Mouse (Mus musculus) gonadal fat pad, adult 2 months (tissue): ENCODE results near the gene Cachd1. TPM values are rescaled to one million over a fixed set of nuclear protein-coding genes. Genes with fewer than 3 reads are reported as not detected.

ENCODE experiments used
- DNase-seq: peaks from one replicate; pipeline ENCODE4 v3.0.0-alpha.2; 2012; ENCODE audit warnings: low read depth
- polyA plus RNA-seq: library from polyadenylated mRNA; depleted of rRNA; stranded (reverse); fragments of >200 nt; gene quantifications from 2 replicates; pipeline ENCODE4 v1.2.3, GENCODE M21; 2012

The Cachd1 gene
- polyA plus RNA-seq, 1 experiment, result 81.0 TPM

GRCm38 (mm10) chr4:100790176-100790575 is 13.7 kb downstream of the Cachd1 start:
- no peak for DNase-seq

- no peak for DNase-seq
These were observed 16.7 kb downstream of the Cachd1 start for GRCm38 (mm10) chr4:100793147-100793546.

GRCm38 (mm10) chr4:100795523-100795922 is 19.0 kb downstream of the Cachd1 start:
- DNase-seq, result no peak

GRCm38 (mm10) chr4:100800730-100801442 is 24.4 kb downstream of the Cachd1 start:
- no peak for DNase-seq

- DNase-seq, result no peak
These were observed 24.9 kb downstream of the Cachd1 start for GRCm38 (mm10) chr4:100801443-100801786.

- DNase-seq, result no peak
These were observed 34.7 kb downstream of the Cachd1 start for GRCm38 (mm10) chr4:100811057-100811695.

GRCm38 (mm10) chr4:100811802-100812510 is 35.5 kb downstream of the Cachd1 start:
- no peak for DNase-seq

- no peak for DNase-seq
These were observed 37.4 kb downstream of the Cachd1 start for GRCm38 (mm10) chr4:100813767-100814461.

GRCm38 (mm10) chr4:100819238-100819637 is 42.8 kb downstream of the Cachd1 start:
- no peak for DNase-seq

GRCm38 (mm10) chr4:100822526-100822925 is 46.1 kb downstream of the Cachd1 start:
- DNase-seq, result no peak

- DNase-seq, result no peak
These were observed 50.9 kb downstream of the Cachd1 start for GRCm38 (mm10) chr4:100827374-100827773.

- DNase-seq, result no peak
These were observed 52.3 kb downstream of the Cachd1 start for GRCm38 (mm10) chr4:100828737-100829136.

- no peak for DNase-seq
These were observed 60.7 kb downstream of the Cachd1 start for GRCm38 (mm10) chr4:100837205-100837604.

- no peak for DNase-seq
These were observed 66.2 kb downstream of the Cachd1 start for GRCm38 (mm10) chr4:100842629-100843028.

- no peak for DNase-seq
These were observed 66.6 kb downstream of the Cachd1 start for GRCm38 (mm10) chr4:100843119-100843518.

GRCm38 (mm10) chr4:100850846-100851495 is 74.5 kb downstream of the Cachd1 start:
- DNase-seq, result peak; percentile 85

- DNase-seq, result no peak
These were observed 76.0 kb downstream of the Cachd1 start for GRCm38 (mm10) chr4:100852448-100852847.

GRCm38 (mm10) chr4:100853426-100853825 is 77.0 kb downstream of the Cachd1 start:
- DNase-seq, result no peak

GRCm38 (mm10) chr4:100855373-100855772 is 78.9 kb downstream of the Cachd1 start:
- no peak for DNase-seq

- DNase-seq, result no peak
These were observed 81.0 kb downstream of the Cachd1 start for GRCm38 (mm10) chr4:100857411-100857869.

- DNase-seq, result no peak
These were observed 87.5 kb downstream of the Cachd1 start for GRCm38 (mm10) chr4:100863861-100864428.
